Mouse (Mus musculus) heart, postnatal 0 days (tissue): ENCODE data around the gene Rorb.

Experiments used
- CTCF ChIP-seq: IDR thresholded peaks from 2 replicates; pipeline ENCODE4 v1.5.1; 2016; ENCODE audit warnings: antibody characterized with exemption, control low read depth, low read depth
- EP300 ChIP-seq: IDR thresholded peaks from 2 replicates; pipeline ENCODE4 v1.6.1; 2016; ENCODE audit warnings: antibody characterized with exemption, low read depth

DNA sequence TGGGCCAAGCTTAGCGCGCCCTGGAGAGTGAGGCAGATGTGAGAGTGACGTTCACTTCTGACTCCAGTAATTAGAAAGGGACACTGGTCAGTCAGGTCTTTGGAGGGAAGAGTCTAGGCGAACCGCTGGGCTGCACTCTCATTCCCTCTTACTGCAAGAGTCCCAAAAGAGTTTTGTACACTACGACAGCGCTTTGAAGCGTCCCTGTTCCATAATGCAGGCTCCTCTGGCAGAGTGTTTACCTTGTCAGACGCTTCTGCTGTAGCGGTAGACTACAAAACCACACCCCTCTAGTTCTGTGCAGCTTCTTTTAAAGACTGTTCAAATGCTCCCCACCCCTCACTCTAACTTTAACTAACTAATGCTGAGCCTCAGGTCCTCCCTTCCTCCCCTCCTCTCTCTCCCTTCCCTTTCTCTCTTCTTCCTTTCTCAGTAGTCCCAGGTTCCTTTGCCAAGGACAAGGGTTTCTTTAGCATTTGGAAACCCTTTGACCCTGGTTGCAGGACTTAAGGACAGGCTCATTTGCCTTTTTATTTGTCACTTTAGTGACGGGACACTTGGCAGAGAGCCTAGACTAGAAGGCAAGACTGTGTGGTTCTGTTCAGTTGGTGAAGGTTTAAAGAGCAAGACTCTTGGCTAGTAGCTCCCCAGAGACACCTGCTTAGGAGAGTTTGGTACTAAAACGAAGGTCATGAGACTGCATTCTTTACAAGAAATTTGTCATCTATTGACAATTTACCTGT, 603 bp upstream of the Rorb start:
- no peak for TF ChIP-seq CTCF
- TF ChIP-seq EP300 = no peak
